Mouse (Mus musculus): Measurements from ENCODE around the gene Slc44a3. TPM values are rescaled to one million over a fixed set of nuclear protein-coding genes. Genes with fewer than 3 reads are reported as not detected.

Gene Slc44a3
- polyA plus RNA-seq, 2 experiments, result 4.8 to 10.7 TPM

DNA sequence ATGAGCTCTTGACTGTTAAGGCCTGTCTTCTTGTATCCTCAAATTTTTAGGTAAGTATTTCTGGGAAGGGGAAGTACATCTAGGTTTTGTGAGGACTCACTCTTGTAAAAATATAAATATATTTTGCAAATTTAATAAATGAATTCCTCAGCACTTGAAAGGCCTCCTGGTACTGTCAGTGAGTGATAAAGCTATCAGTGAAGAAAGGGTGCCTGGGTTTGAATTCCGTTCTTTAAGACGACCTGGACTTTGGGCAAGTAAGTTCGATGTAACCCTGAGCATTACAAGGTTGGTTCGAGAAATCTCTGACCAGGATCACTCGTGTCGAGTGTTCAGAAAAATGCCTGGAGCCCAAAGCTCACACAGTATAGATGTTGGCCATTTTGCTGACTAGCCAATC lies 98.8 kb downstream of the Slc44a3 start:
- no peak for DNase-seq (ENCODE audit: low read depth in 3 of 3, low spot score in 3 of 3)
- no peaks in the 10 kb centered on the region for H3K9me3 ChIP-seq (ENCODE audit: control insufficient read depth, low read length)
- peaks cover 19 to 45% of the 10 kb centered on the region in 2 experiments for H3K4me1 ChIP-seq (replicated peaks; ENCODE audit: control insufficient read depth in 2 of 2, insufficient read depth in 2 of 2, low read length in 1 of 2)
- peak; percentile 60; the same call in 1 of the 2 replicates for ATAC-seq (ENCODE audit: insufficient read depth)
- no peaks in the 10 kb centered on the region for H3K27me3 ChIP-seq (ENCODE audit: control insufficient read depth, insufficient read depth, low read length)
- no peaks in the 10 kb centered on the region for H3K36me3 ChIP-seq (replicated peaks; ENCODE audit: control insufficient read depth, insufficient read depth, low read depth)
- no peak overlapping the region for H3K9ac ChIP-seq (replicated peaks)
- 25% methylated on average over 6 of the region's 6 CpGs for WGBS (ENCODE audit: insufficient replicate concordance)
- TF ChIP-seq CTCF (IDR thresholded peaks at IDR 0.05; ENCODE audit: low read depth), result no peak
- no peak for TF ChIP-seq EP300 (IDR thresholded peaks at IDR 0.05; ENCODE audit: low read depth)
- peak overlapping the region; percentile 21 for H3K4me2 ChIP-seq (ENCODE audit: low read depth)
- H3K4me3 ChIP-seq (ENCODE audit: insufficient read depth in 1 of 2, low read depth in 2 of 2, low read length in 2 of 2), result no peak overlapping the region
- H3K27ac ChIP-seq, result peak overlapping the region; percentile 3

DNA sequence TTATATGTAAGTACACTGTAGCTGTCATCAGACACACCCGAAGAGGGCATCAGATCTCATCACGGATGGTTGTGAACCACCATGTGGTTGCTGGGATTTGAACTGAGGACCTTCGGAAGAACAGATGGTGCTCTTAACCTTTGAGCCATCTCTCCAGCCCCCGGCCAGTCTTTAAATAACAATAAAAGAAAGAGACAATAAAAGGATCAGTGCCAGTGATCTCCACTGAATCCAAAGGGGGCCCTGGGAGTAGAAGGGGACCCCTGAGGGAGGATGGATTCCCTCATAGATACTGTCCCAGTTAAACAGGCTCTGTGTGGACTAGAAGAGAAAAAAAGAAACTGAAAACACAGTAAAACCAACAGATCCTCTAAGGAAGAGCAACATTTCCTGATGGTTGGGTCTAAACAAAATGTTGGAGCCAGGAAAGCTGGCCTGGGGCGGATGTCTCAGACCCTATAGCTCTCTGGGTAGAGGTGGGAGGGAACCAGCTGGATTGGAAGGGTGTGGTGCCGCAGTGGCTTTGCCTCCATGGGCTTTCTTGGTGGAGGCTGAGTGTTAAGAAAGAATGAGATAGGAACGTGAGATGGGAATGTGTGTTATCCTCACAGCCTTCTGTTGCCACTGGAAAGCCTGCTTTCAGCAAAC lies 101.8 kb downstream of the Slc44a3 start:
- ATAC-seq (ENCODE audit: insufficient read depth) (no peak), DNase-seq (ENCODE audit: low read depth in 3 of 3, low spot score in 3 of 3) (no peak)
- TF ChIP-seq EP300 (IDR thresholded peaks at IDR 0.05; ENCODE audit: low read depth) (0 out of 2 replicates have a peak, but pooled peaks have one; percentile 14), CTCF (IDR thresholded peaks at IDR 0.05; ENCODE audit: low read depth) (no peak)
- no peak overlapping the region for H3K4me3 ChIP-seq (ENCODE audit: insufficient read depth in 1 of 2, low read depth in 2 of 2, low read length in 2 of 2)
- WGBS (ENCODE audit: insufficient replicate concordance), result 47% methylated on average over 7 of the region's 7 CpGs
- no peak overlapping the region for H3K9ac ChIP-seq (replicated peaks)
- peaks cover 24 to 36% of the 10 kb centered on the region in 2 experiments for H3K4me1 ChIP-seq (replicated peaks; ENCODE audit: control insufficient read depth in 2 of 2, insufficient read depth in 2 of 2, low read length in 1 of 2)
- H3K9me3 ChIP-seq (ENCODE audit: control insufficient read depth, low read length), result no peaks in the 10 kb centered on the region
- H3K27ac ChIP-seq, result no peak overlapping the region
- peaks cover 3% of the 10 kb centered on the region; the same call in 1 of the 2 replicates for H3K27me3 ChIP-seq (ENCODE audit: control insufficient read depth, insufficient read depth, low read length)
- no peaks in the 10 kb centered on the region for H3K36me3 ChIP-seq (replicated peaks; ENCODE audit: control insufficient read depth, insufficient read depth, low read depth)
- no peak overlapping the region for H3K4me2 ChIP-seq (ENCODE audit: low read depth)

DNA sequence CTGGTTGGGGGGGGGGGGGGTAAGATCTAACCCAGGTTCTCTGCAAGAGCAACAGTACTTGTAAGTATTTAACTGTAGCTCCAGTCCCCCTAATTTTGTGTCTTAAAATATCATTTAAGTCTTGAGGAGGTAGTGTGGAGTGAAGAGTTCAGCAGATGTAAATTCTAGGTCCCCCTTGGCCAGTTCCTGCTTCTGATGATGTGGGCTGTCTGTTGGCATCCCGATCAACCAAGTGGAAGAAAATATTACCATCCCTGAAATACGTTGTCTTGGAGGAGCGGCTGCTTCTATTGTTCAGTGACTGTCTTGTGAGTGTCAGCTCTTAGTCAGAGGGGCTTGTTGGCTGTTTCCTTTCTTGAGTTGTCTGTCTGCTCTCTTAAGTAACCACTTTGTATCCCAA lies 102.7 kb downstream of the Slc44a3 start:
- no peak for DNase-seq (ENCODE audit: low read depth in 3 of 3, low spot score in 3 of 3)
- H3K27ac ChIP-seq, result no peak overlapping the region
- H3K4me1 ChIP-seq (replicated peaks; ENCODE audit: control insufficient read depth in 2 of 2, insufficient read depth in 2 of 2, low read length in 1 of 2), result peaks cover 25 to 31% of the 10 kb centered on the region in 2 experiments
- WGBS (ENCODE audit: insufficient replicate concordance), result 64% methylated on average over 3 of the region's 3 CpGs
- no peaks in the 10 kb centered on the region for H3K36me3 ChIP-seq (replicated peaks; ENCODE audit: control insufficient read depth, insufficient read depth, low read depth)
- peaks cover 3% of the 10 kb centered on the region; the same call in 1 of the 2 replicates for H3K27me3 ChIP-seq (ENCODE audit: control insufficient read depth, insufficient read depth, low read length)
- TF ChIP-seq EP300 (IDR thresholded peaks at IDR 0.05; ENCODE audit: low read depth) (no peak), CTCF (IDR thresholded peaks at IDR 0.05; ENCODE audit: low read depth) (no peak)
- no peak for ATAC-seq (ENCODE audit: insufficient read depth)
- no peak overlapping the region for H3K4me2 ChIP-seq (ENCODE audit: low read depth)
- H3K9ac ChIP-seq (replicated peaks), result no peak overlapping the region
- no peaks in the 10 kb centered on the region for H3K9me3 ChIP-seq (ENCODE audit: control insufficient read depth, low read length)
- no peak overlapping the region for H3K4me3 ChIP-seq (ENCODE audit: insufficient read depth in 1 of 2, low read depth in 2 of 2, low read length in 2 of 2)

DNA sequence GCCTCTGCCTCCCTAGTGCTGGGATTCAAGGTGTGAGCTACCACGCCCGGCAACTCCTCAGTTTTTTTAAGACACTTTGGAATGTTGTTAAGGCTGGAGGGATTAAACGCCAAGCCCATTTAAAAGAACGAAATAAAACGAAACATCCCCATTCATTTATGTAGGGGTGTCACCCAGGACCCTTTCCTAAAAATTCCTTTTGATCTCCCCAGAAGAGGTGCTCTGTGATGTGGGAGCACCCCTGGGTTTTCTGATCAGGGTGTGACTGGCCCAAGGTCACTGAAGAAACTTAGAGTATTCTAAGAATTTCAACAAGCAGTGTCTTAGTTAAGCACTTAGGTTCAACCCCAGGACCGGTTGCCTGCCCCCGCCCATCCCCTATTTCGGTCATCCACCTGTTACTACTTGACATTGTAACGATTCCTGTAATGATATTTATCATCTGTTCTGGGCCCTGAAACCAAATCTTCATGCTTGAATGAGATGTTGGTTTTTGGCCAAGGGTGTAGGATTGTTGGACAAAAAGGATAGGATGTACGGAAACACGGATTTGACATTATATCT lies 103.4 kb downstream of the Slc44a3 start:
- ATAC-seq (ENCODE audit: insufficient read depth), result no peak
- Histone ChIP-seq H3K4me2 (ENCODE audit: low read depth) (peak overlapping the region; percentile 94), H3K9ac (replicated peaks) (no peak overlapping the region), H3K4me1 (replicated peaks; ENCODE audit: control insufficient read depth in 2 of 2, insufficient read depth in 2 of 2, low read length in 1 of 2) (peaks cover 18 to 25% of the 10 kb centered on the region in 2 experiments), H3K9me3 (ENCODE audit: control insufficient read depth, low read length) (no peaks in the 10 kb centered on the region), H3K27me3 (ENCODE audit: control insufficient read depth, insufficient read depth, low read length) (peaks cover 3% of the 10 kb centered on the region; the same call in 1 of the 2 replicates), H3K36me3 (replicated peaks; ENCODE audit: control insufficient read depth, insufficient read depth, low read depth) (no peaks in the 10 kb centered on the region), H3K27ac (no peak overlapping the region), H3K4me3 (ENCODE audit: insufficient read depth in 1 of 2, low read depth in 2 of 2, low read length in 2 of 2) (0 out of 4 replicates have a peak overlapping the region, but pooled peaks of 1 of the 2 experiments have one; percentile 22)
- WGBS (ENCODE audit: insufficient replicate concordance), result 65% methylated on average over 11 of the region's 11 CpGs
- no peak for TF ChIP-seq CTCF (IDR thresholded peaks at IDR 0.05; ENCODE audit: low read depth)
- TF ChIP-seq EP300 (IDR thresholded peaks at IDR 0.05; ENCODE audit: low read depth), result no peak
- DNase-seq (ENCODE audit: low read depth in 3 of 3, low spot score in 3 of 3), result no peak

DNA sequence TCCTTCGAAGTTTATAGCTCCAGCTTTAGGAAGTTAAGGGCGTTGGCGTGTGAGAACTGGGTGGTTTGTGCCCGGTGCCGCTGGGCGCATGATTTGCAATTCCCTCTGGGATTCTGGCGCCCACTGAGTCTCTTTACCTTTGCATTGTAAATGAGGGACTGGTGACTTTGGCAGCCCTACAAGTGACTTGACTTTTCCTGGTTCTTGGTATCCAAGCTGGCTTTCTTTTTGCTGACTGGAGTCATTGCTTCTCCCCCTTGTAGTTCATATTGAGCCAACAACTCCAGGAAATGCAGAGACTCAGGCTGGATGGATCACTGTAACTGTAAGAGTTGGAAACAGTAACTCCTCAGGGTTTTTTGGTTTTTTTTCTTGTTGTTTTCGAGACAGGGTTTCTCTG lies 104.0 kb downstream of the Slc44a3 start:
- DNase-seq (ENCODE audit: low read depth in 3 of 3, low spot score in 3 of 3) (no peak), ATAC-seq (ENCODE audit: insufficient read depth) (no peak)
- 11% methylated on average over 8 of the region's 8 CpGs for WGBS (ENCODE audit: insufficient replicate concordance)
- Histone ChIP-seq H3K4me3 (ENCODE audit: insufficient read depth in 1 of 2, low read depth in 2 of 2, low read length in 2 of 2) (peak overlapping the region; percentile 22 to 77), H3K27ac (no peak overlapping the region), H3K4me1 (replicated peaks; ENCODE audit: control insufficient read depth in 2 of 2, insufficient read depth in 2 of 2, low read length in 1 of 2) (peaks cover 13 to 20% of the 10 kb centered on the region in 2 experiments), H3K4me2 (ENCODE audit: low read depth) (peak overlapping the region; percentile 94), H3K27me3 (ENCODE audit: control insufficient read depth, insufficient read depth, low read length) (peaks cover 3% of the 10 kb centered on the region; the same call in 1 of the 2 replicates), H3K9ac (replicated peaks) (peak overlapping the region; percentile 41), H3K9me3 (ENCODE audit: control insufficient read depth, low read length) (no peaks in the 10 kb centered on the region), H3K36me3 (replicated peaks; ENCODE audit: control insufficient read depth, insufficient read depth, low read depth) (no peaks in the 10 kb centered on the region)
- TF ChIP-seq EP300 (IDR thresholded peaks at IDR 0.05; ENCODE audit: low read depth), result no peak
- no peak for TF ChIP-seq CTCF (IDR thresholded peaks at IDR 0.05; ENCODE audit: low read depth)
